Comparison of ENCODE assay signal across 9 mouse cellular contexts in genomic region chr17:29136236-29136635, GRCm38 (mm10). TPM values are rescaled to one million over a fixed set of nuclear protein-coding genes. Genes with fewer than 3 reads are reported as not detected.
A peak's percentile ranks its signal among the peaks of the same experiment; 100 is the strongest.
DNase-seq lines count a peak whose midpoint lies in the region; ATAC-seq and TF ChIP-seq lines count a peak whose summit lies in the region.
"Had no signal": no experiment of that assay in that cellular context is flagged by ENCODE, and none has a peak within 500 bp of the region (broad histone marks: within the 10 kb centered on the region; RNA-seq: fewer than 3 reads in every experiment).

No protein-coding gene starts in this region.

- TF ChIP-seq POLR2A in kidney, adult 2 months (IDR thresholded peaks at IDR 0.05; ENCODE audit: low read depth, low read length), result no peak

- H3K4me2 ChIP-seq in kidney, embryonic 14.5 days (replicated peaks; ENCODE audit: low read depth, low read length), result no peak overlapping the region
- no peak overlapping the region for H3K4me2 ChIP-seq in limb, embryonic 15.5 days
- H3K4me2 ChIP-seq in intestine, postnatal 0 days (replicated peaks; ENCODE audit: low read depth), result no peak overlapping the region
- H3K4me2 ChIP-seq in forebrain, embryonic 11.5 days (ENCODE audit: low read depth, low read length, severe bottlenecking), result no peak overlapping the region
- no peak overlapping the region for H3K4me2 ChIP-seq in intestine, embryonic 16.5 days (ENCODE audit: low read depth, low read length)

- no peak for ATAC-seq in kidney, embryonic 14.5 days (ENCODE audit: low FRiP score, low TSS enrichment)
- ATAC-seq in limb, embryonic 15.5 days (ENCODE audit: insufficient number of reproducible peaks, low FRiP score, low TSS enrichment, low read depth), result no peak
- no peak for ATAC-seq in intestine, postnatal 0 days
- no peak for ATAC-seq in forebrain, embryonic 11.5 days (replicated peaks; ENCODE audit: low FRiP score)
- no peak for ATAC-seq in intestine, embryonic 16.5 days

- no peak overlapping the region for H3K27ac ChIP-seq in kidney, adult 2 months (ENCODE audit: insufficient read depth, low read depth, low read length)
- no peak overlapping the region for H3K27ac ChIP-seq in kidney, embryonic 14.5 days (ENCODE audit: low read depth, low read length)
- H3K27ac ChIP-seq in limb, embryonic 15.5 days, result 0 out of 2 replicates have a peak overlapping the region, but pooled peaks have one; percentile 12
- no peak overlapping the region for H3K27ac ChIP-seq in intestine, postnatal 0 days (ENCODE audit: low read depth, low read length)
- no peak overlapping the region for H3K27ac ChIP-seq in forebrain, embryonic 11.5 days (ENCODE audit: low read depth, low read length)
- no peak overlapping the region for H3K27ac ChIP-seq in intestine, embryonic 16.5 days (ENCODE audit: low read length)

- no peaks in the 10 kb centered on the region for H3K9me3 ChIP-seq in kidney, embryonic 14.5 days (ENCODE audit: control insufficient read depth, low read length)
- no peaks in the 10 kb centered on the region for H3K9me3 ChIP-seq in limb, embryonic 15.5 days
- no peaks in the 10 kb centered on the region for H3K9me3 ChIP-seq in intestine, postnatal 0 days (ENCODE audit: control insufficient read depth)
- no peaks in the 10 kb centered on the region for H3K9me3 ChIP-seq in forebrain, embryonic 11.5 days (ENCODE audit: control insufficient read depth, low read length)
- H3K9me3 ChIP-seq in intestine, embryonic 16.5 days (ENCODE audit: control insufficient read depth, low read length), result no peaks in the 10 kb centered on the region

- H3K9ac ChIP-seq in kidney, embryonic 14.5 days (ENCODE audit: low read depth, low read length), result no peak overlapping the region
- H3K9ac ChIP-seq in limb, embryonic 15.5 days, result no peak overlapping the region
- H3K9ac ChIP-seq in intestine, postnatal 0 days (ENCODE audit: low read depth, low read length), result no peak overlapping the region
- H3K9ac ChIP-seq in forebrain, embryonic 11.5 days (ENCODE audit: low read length), result no peak overlapping the region
- H3K9ac ChIP-seq in intestine, embryonic 16.5 days (ENCODE audit: low read depth, low read length), result no peak overlapping the region

- 45% methylated on average over 6 of the region's 6 CpGs for WGBS in kidney, adult 2 months
- WGBS in kidney, embryonic 14.5 days, result 58% methylated on average over 6 of the region's 6 CpGs
- WGBS in limb, embryonic 15.5 days, result 61% methylated on average over 6 of the region's 6 CpGs
- 56% methylated on average over 6 of the region's 6 CpGs for WGBS in intestine, postnatal 0 days
- WGBS in forebrain, embryonic 11.5 days, result 60% methylated on average over 6 of the region's 6 CpGs
- 56% methylated on average over 6 of the region's 6 CpGs for WGBS in intestine, embryonic 16.5 days

- no peak for TF ChIP-seq CTCF in kidney, adult 2 months (conservative IDR thresholded peaks at IDR 0.05; ENCODE audit: insufficient read depth, insufficient read length, low read depth, low read length)
- no peak for TF ChIP-seq CTCF in intestine, postnatal 0 days (IDR thresholded peaks at IDR 0.05; ENCODE audit: low read depth)

- DNase-seq in kidney, adult 2 months, result peak; percentile 89
- DNase-seq in adrenal gland, postnatal 10 days, result peak; percentile 85
- DNase-seq in gastrocnemius, adult 8-10 months (ENCODE audit: low spot score in 2 of 2), result peak; percentile 79 to 87
- no peak for DNase-seq in forebrain, embryonic 11.5 days (ENCODE audit: low spot score)

- H3K36me3 ChIP-seq in kidney, adult 2 months (ENCODE audit: control insufficient read depth, insufficient read depth, low read length), result no peaks in the 10 kb centered on the region
- H3K36me3 ChIP-seq in kidney, embryonic 14.5 days (ENCODE audit: control insufficient read depth, insufficient read depth, low read length), result no peaks in the 10 kb centered on the region
- no peaks in the 10 kb centered on the region for H3K36me3 ChIP-seq in limb, embryonic 15.5 days
- no peaks in the 10 kb centered on the region for H3K36me3 ChIP-seq in intestine, postnatal 0 days (ENCODE audit: control insufficient read depth, insufficient read depth)
- H3K36me3 ChIP-seq in forebrain, embryonic 11.5 days (ENCODE audit: control insufficient read depth, insufficient read depth, low read length), result no peaks in the 10 kb centered on the region
- H3K36me3 ChIP-seq in intestine, embryonic 16.5 days (ENCODE audit: control insufficient read depth, insufficient read depth, low read length), result no peaks in the 10 kb centered on the region

- no peaks in the 10 kb centered on the region for H3K27me3 ChIP-seq in kidney, adult 2 months (replicated peaks; ENCODE audit: control insufficient read depth, insufficient read depth, low read length)
- no peaks in the 10 kb centered on the region for H3K27me3 ChIP-seq in kidney, embryonic 14.5 days (ENCODE audit: control insufficient read depth, insufficient read depth, low read length)
- no peaks in the 10 kb centered on the region for H3K27me3 ChIP-seq in limb, embryonic 15.5 days
- H3K27me3 ChIP-seq in intestine, postnatal 0 days (replicated peaks; ENCODE audit: control insufficient read depth, insufficient read depth, low read length), result 0 out of 2 replicates have a peak, but pooled peaks cover 3% of the 10 kb centered on the region
- H3K27me3 ChIP-seq in forebrain, embryonic 11.5 days (ENCODE audit: control insufficient read depth, insufficient read depth, low read length), result no peaks in the 10 kb centered on the region
- no peaks in the 10 kb centered on the region for H3K27me3 ChIP-seq in intestine, embryonic 16.5 days (replicated peaks; ENCODE audit: control insufficient read depth, insufficient read depth, low read length)

- H3K4me3 ChIP-seq in kidney, adult 2 months (ENCODE audit: insufficient read depth, low read depth, low read length), result no peak overlapping the region
- H3K4me3 ChIP-seq in kidney, embryonic 14.5 days (ENCODE audit: low read length), result no peak overlapping the region
- H3K4me3 ChIP-seq in limb, embryonic 15.5 days, result no peak overlapping the region
- H3K4me3 ChIP-seq in intestine, postnatal 0 days (ENCODE audit: low read depth, low read length), result no peak overlapping the region
- no peak overlapping the region for H3K4me3 ChIP-seq in forebrain, embryonic 11.5 days (ENCODE audit: low read depth, low read length)
- H3K4me3 ChIP-seq in intestine, embryonic 16.5 days (ENCODE audit: low read length), result no peak overlapping the region

- peaks cover 9% of the 10 kb centered on the region; the same call in 1 of the 2 replicates for H3K4me1 ChIP-seq in kidney, adult 2 months (ENCODE audit: control insufficient read depth, insufficient read depth, low read length)
- 0 out of 2 replicates have a peak, but pooled peaks cover 2% of the 10 kb centered on the region for H3K4me1 ChIP-seq in kidney, embryonic 14.5 days (ENCODE audit: control insufficient read depth, insufficient read depth, low read length)
- H3K4me1 ChIP-seq in limb, embryonic 15.5 days, result peaks cover 37% of the 10 kb centered on the region
- no peaks in the 10 kb centered on the region for H3K4me1 ChIP-seq in intestine, postnatal 0 days (replicated peaks; ENCODE audit: control insufficient read depth, insufficient read depth, low read length)
- H3K4me1 ChIP-seq in forebrain, embryonic 11.5 days (replicated peaks; ENCODE audit: control insufficient read depth, insufficient read depth, low read length), result no peaks in the 10 kb centered on the region
- H3K4me1 ChIP-seq in intestine, embryonic 16.5 days (ENCODE audit: control insufficient read depth, insufficient read depth, low read length), result peaks cover 3% of the 10 kb centered on the region

RNA-seq across cellular contexts. Expression of gene Rab44, which starts 22.3 kb away (rescaled TPM):
- 0.16 and 0.34 TPM in 2 replicates for polyA plus RNA-seq in kidney, adult 2 months (2012; rRNA removed)
- polyA plus RNA-seq in kidney, embryonic 14.5 days (2014; fragmentation: Nextera tagmentation; extraction: Ambion mirVana), result 0.39 TPM in 1 of 2 replicates, not detected in the other
- 1 to 10 TPM in 1 of 2 experiments, under 1 TPM in 1; 0.66 to 1.4 TPM for total RNA-seq in adrenal gland, postnatal 10 days (2021)
- total RNA-seq in gastrocnemius, adult 8-10 months (2022), result under 1 TPM in 3 of 4 experiments, not detected in 1; 0.24 to 0.61 (median 0.56) TPM
- polyA plus RNA-seq in limb, embryonic 15.5 days (2015; fragmentation: Nextera tagmentation; extraction: Ambion mirVana), result 5.1 and 5.6 TPM in 2 replicates
- polyA plus RNA-seq in intestine, postnatal 0 days (2015; fragmentation: Nextera tagmentation; extraction: Ambion mirVana), result 0.20 TPM in 2 replicates
- polyA plus RNA-seq in forebrain, embryonic 11.5 days (2014; fragmentation: Nextera tagmentation; extraction: Ambion mirVana), result 0.08 TPM in 1 of 2 replicates, not detected in the other
- 0.34 and 0.70 TPM in 2 replicates for polyA plus RNA-seq in intestine, embryonic 16.5 days (2015; fragmentation: Nextera tagmentation; extraction: Ambion mirVana)
- total RNA-seq: left cerebral cortex, adult 18-20 months had no signal

RNA-seq across cellular contexts. Expression of gene Cdkn1a, which starts 45.5 kb away (rescaled TPM):
- polyA plus RNA-seq in kidney, adult 2 months (2012; rRNA removed), result 11.6 and 13.7 TPM in 2 replicates
- 37.4 and 45.6 TPM in 2 replicates for polyA plus RNA-seq in kidney, embryonic 14.5 days (2014; fragmentation: Nextera tagmentation; extraction: Ambion mirVana)
- total RNA-seq in adrenal gland, postnatal 10 days (2021), result 100 to 1,000 TPM in 1 of 2 experiments, 10 to 100 TPM in 1; 46.6 to 201 TPM
- total RNA-seq in gastrocnemius, adult 8-10 months (2022), result 10 to 100 TPM in 3 of 4 experiments, 1 to 10 TPM in 1; 9.8 to 33.8 (median 12.1) TPM
- polyA plus RNA-seq in limb, embryonic 15.5 days (2015; fragmentation: Nextera tagmentation; extraction: Ambion mirVana), result 233 and 345 TPM in 2 replicates
- polyA plus RNA-seq in intestine, postnatal 0 days (2015; fragmentation: Nextera tagmentation; extraction: Ambion mirVana), result 74.9 and 88.3 TPM in 2 replicates
- polyA plus RNA-seq in forebrain, embryonic 11.5 days (2014; fragmentation: Nextera tagmentation; extraction: Ambion mirVana), result 27.3 and 33.1 TPM in 2 replicates
- 107 and 114 TPM in 2 replicates for polyA plus RNA-seq in intestine, embryonic 16.5 days (2015; fragmentation: Nextera tagmentation; extraction: Ambion mirVana)
